Mouse (Mus musculus) limb, embryonic 12.5 days (tissue): ENCODE data around the gene Klk10. TPM values are rescaled to one million over a fixed set of nuclear protein-coding genes. Genes with fewer than 3 reads are reported as not detected.

Source experiments
- polyA plus RNA-seq: library from polyadenylated mRNA; unstranded; fragments of >200 nt; fragmentation: Nextera tagmentation; extraction: Ambion mirVana; gene quantifications from 2 replicates; pipeline ENCODE4 v1.2.1, GENCODE M21; 2016

The Klk10 gene
- polyA plus RNA-seq, 1 experiment from 2014 or later, result 0.35 TPM

Other genes starting within 250 kb of the Klk10 start
- 0.83 and 1.4 TPM in 2 replicates for gene Cd33, start 236.6 kb upstream of the Klk10 start, polyA plus RNA-seq
- gene Zfp658, start 218.8 kb upstream of the Klk10 start, polyA plus RNA-seq, result 5.6 and 5.7 TPM in 2 replicates
- 15.6 and 15.7 TPM in 2 replicates for gene Zfp719, start 201.4 kb upstream of the Klk10 start, polyA plus RNA-seq
- 0.40 and 0.44 TPM in 2 replicates for gene Zfp819, start 173.9 kb upstream of the Klk10 start, polyA plus RNA-seq
- gene Ceacam18, start 146.3 kb upstream of the Klk10 start, polyA plus RNA-seq, result not detected in 2 replicates
- 0.22 and 0.70 TPM in 2 replicates for gene Siglece, start 120.9 kb upstream of the Klk10 start, polyA plus RNA-seq
- 15.4 and 15.7 TPM in 2 replicates for gene Ctu1, start 109.0 kb upstream of the Klk10 start, polyA plus RNA-seq
- not detected in 2 replicates for gene Klk14, start 90.6 kb upstream of the Klk10 start, polyA plus RNA-seq
- gene Klk13, start 68.5 kb upstream of the Klk10 start, polyA plus RNA-seq, result 0.11 and 0.31 TPM in 2 replicates
- gene Klk12, start 12.1 kb upstream of the Klk10 start, polyA plus RNA-seq, result not detected in 2 replicates
- gene Klk11, start 6.4 kb upstream of the Klk10 start, polyA plus RNA-seq, result not detected in 2 replicates
- gene Klk9, start 10.9 kb downstream of the Klk10 start, polyA plus RNA-seq, result 0.14 and 0.19 TPM in 2 replicates
- 12.7 and 13.4 TPM in 2 replicates for gene Klk8, start 16.5 kb downstream of the Klk10 start, polyA plus RNA-seq
- 0.10 TPM in 1 of 2 replicates, not detected in the other for gene Klk7, start 30.3 kb downstream of the Klk10 start, polyA plus RNA-seq
- not detected in 2 replicates for gene Klk6, start 43.5 kb downstream of the Klk10 start, polyA plus RNA-seq
- gene Klk5, start 60.9 kb downstream of the Klk10 start, polyA plus RNA-seq, result 0.28 TPM in 1 of 2 replicates, not detected in the other
- 0.23 TPM in 1 of 2 replicates, not detected in the other for gene Klk4, start 100.1 kb downstream of the Klk10 start, polyA plus RNA-seq
- not detected in 2 replicates for gene Klk15, start 152.7 kb downstream of the Klk10 start, polyA plus RNA-seq
- not detected in 2 replicates for gene Klk1b8, start 169.6 kb downstream of the Klk10 start, polyA plus RNA-seq
- not detected in 2 replicates for gene Klk1b1, start 185.7 kb downstream of the Klk10 start, polyA plus RNA-seq
- not detected in 2 replicates for gene Klk1b9, start 195.0 kb downstream of the Klk10 start, polyA plus RNA-seq
- gene Klk1b11, start 214.8 kb downstream of the Klk10 start, polyA plus RNA-seq, result not detected in 2 replicates
- not detected in 2 replicates for gene Klk1b26, start 231.1 kb downstream of the Klk10 start, polyA plus RNA-seq